Mouse (Mus musculus) cerebellum, adult 11-12 months (tissue): ENCODE measurements around the gene Notch1.

Experiments used
- DNase-seq: peaks from one replicate; pipeline ENCODE4 v3.0.0; 2022

Notch1 gene

DNA sequence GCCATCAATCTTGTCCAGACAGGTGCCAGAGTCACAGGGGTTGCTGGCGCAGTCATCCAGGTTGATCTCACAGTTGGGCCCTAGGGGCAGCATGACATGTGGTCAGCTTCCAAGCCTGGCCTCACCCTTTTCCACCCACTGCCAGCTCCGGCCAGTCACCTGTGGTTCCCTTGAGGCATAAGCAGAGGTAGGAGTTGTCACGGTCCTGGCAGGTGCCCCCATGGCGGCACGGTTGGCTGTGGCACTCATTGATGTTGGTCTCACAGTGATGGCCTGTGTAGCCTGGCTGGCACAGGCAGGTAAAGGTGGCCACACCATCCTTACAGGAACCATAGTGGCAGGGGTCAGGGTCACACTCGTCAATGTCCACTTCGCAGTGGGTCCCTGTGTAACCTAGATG is 38.6 kb downstream of the Notch1 start:
- no peak for DNase-seq

DNA sequence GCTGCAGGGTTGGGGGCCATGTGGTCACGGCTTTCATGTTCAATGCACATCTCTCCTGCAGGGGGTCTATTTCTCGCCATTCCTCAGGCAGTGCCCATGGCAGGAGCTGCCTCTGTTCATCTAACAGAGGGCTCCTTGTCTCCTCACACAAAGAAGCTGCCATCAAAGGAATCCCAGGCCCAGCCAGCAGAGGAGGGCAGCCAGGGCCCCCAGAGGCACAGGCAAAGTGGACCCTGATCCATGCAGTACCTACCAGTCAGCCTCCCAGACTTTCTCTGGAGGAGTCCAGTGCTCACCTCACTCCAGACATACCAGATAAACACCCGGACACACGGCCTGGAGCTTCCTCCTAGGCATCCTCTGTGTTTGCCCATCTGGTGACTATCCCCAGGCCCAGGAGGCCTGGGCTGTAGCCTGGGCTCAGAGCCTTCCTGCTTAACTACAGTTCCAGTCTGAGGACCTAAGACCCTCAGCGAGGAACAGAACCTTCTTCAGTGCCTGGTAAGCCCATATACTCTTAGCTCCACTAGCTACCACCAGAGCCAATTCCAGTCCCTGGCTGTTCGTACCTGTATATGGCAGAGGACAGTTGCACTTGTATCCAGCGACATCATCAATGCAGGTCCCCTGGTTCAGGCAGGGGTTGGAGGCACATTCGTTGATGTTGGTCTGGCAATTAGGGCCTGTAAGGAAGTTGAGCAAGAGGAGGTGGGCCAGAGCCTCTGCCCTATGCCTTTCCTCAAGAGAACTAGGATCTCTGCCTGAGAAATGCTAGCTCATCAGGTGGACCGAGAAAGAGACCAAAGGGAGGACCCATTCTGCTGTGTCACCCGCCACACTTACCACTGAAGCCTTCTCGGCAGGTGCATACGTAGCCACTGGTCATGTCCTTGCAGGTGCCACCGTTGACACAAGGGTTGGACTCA is 40.7 kb downstream of the Notch1 start:
- no peak for DNase-seq

DNA sequence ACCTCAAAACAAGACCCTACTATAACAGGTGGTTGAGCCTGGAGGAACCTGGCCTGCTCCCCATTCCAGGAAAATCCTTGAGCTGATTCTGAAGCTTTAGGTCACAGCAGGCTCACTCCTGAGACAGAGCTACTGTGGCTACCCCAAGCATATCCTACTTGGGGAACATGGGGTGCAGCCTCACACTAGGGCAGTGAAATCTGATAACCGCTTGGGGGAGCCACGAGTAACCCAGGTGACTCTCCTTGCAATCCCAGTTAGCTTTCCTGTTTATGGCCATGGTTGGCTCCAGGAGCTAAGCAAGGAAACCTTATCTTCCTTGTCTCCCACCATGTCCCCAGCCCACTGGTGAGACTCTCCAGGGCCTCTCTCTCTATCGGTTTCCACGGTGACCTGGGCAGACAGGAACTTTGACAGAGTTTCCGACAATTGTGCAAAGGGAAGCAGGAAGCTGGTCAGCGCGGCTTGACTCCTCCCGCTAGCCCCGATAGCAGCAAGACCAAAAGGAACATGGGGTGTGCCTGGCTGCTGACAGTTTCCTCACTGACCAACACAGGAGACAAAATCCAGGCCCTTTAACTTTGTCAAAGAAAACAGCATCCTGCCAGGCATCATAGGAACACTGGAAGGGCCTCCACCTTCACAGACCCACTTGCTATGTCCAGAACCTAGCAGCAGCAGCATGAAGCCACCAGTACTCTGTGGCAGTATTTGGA is 41.5 kb downstream of the Notch1 start:
- no peak for DNase-seq

DNA sequence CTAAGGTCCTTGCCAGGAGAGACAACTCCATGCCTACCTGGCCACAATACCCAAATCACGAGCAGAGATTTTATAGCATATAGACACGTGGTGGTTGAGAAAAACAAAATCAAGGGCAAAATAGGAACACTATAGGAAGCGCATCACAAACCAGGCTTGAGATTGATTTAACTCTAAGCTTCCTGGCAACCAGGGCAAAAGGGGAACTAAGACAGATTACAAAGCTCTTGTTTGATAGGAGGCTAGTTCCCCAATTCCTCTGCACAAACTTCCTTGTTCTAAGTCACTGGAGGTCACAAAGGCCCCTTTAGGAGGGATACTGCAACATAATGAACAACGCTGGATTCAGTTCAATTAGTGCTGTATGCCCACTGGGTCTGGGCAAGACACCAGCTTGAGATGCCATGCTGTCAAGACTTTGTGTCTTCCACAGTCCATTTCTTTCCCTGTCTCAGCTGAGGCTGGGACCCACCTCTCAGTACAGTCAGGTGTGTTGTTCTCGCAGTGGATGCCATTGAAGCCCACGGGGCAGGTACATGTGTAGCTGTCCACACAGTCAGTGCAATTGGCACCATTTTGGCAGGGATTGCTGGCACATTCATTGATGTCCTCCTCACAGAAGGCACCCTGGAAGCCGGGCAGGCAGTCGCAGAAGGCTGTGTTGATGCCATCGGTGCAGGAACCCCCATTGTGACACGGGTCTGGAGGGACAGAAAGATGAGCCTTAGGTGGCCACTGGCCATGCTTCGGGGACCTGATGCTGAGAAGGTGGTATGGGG is 44.0 kb downstream of the Notch1 start:
- peak; percentile 51 for DNase-seq

DNA sequence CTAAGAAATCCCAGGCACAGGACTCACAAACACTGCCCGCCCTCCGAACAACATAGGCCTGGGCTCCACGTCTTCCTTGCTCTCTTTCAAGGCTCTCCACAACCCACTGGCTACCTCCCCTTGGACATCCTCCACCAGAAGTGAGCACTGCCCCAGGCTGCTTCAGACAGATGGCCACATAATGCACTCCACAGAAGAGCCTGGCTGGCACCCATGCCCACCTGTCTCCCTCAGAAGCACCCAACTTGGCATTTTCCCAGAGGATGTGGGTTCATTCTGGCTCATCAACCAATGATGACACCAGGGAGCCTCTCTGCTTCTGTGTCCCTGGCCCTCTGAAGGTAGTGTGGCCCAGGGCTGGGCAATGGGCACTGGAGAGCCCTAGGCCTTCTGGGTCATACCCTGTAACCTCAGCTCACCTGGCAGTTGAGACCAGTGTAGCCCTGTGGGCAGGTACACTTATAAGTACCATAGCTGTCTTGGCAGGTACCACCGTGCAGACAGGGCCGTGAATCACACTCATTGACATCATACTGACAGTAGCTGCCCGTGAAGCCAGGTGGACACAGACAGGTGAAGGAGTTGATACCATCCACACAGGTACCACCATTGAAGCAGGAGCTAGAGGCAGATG is 44.7 kb downstream of the Notch1 start:
- peak; percentile 22 for DNase-seq

DNA sequence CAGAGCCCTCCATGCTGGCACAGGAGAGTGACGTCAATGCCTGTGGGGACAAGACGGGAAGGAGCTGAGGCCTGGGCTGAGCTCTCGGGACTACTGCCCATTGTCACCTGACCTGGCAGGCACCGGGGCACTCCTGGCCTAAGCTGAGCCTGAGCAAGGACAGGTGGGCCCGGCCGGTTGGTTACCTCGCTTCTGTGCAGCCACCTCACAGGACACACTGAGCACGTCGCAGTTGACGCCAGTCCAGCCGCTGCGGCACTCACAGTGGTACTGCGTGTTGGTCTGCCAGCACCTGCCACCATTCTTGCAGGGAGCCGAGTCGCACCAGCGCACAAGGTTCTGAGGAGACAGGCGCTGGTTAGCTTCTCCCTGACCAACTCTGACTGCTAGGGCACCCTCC is 45.5 kb downstream of the Notch1 start:
- peak; percentile 15 for DNase-seq

DNA sequence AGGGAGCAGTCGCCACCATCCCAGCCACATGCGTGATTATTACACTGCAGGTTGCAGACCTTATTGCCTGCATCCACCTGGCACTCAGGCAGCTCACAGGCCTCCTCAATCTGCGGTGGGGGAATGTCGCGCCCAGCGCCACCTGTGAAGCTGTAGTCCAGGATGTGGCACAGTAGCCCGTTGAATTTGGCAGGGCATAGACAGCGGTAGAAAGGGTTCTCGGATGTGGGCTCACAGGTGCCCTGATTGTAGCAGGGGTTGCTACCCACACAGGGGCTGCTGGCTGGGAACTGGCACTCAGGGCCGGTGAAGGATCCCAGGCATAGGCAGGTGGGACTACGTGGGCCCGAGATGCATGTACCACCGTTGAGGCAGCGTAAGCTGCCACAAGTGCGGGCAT is 48.1 kb downstream of the Notch1 start:
- no peak for DNase-seq

DNA sequence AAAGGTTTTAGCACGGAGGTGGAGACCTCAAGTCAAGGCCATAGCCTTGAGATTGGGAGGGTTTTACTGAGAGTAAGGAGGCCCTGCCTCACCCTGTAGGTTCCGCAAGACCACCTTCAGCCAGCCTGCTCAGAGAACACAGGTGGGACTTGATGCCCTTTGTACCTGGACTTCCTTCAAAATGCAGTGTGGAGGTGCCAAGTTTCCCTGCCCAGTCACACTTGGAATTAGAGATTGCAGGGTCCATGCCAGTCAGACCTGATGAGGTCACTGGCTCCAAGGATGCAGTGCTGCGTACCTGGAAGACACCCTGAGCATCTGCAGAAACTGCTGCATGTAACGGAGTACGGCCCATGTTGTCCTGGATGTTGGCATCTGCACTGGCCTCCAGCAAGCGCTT is 53.1 kb downstream of the Notch1 start:
- DNase-seq, result no peak

DNA sequence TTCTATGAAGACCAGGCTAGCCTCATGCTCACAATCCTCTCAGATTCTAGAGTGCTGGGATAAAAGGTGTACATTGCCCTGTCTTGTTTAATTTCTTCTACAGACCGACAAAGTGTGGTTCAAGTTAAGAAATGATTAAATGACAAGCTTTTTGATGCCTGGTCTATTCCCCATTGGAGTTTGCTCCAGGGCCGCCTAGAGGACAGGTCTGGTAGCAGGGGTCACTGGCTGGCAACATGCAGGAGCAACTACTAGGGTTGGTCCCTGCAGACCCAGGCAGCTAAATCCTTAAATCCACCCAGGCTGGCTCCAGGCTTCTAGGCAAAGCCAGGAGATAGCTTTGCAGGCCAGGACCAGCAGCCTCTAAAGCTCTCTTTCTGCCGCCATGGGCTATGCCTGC is 53.5 kb downstream of the Notch1 start:
- DNase-seq, result no peak

DNA sequence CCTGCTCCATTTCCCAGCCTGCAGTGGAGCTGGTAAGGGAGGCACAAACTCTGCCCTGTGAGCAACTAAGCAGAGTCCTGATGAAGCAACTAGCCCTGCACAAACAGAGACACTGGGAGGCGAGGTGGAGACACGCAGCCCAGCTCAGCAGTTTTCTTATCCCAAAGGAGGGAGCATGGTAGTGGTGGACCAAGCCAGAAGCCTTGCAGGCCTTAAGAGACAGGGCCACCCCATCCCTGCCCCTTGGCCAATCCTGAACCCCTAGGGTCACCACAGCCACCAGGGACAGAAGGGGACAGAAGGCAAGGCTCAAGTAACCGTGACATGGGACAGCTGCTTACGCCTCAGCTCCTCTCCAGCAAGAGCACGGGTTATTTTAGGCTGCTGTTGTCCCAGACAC is 54.8 kb downstream of the Notch1 start:
- DNase-seq, result no peak

DNA sequence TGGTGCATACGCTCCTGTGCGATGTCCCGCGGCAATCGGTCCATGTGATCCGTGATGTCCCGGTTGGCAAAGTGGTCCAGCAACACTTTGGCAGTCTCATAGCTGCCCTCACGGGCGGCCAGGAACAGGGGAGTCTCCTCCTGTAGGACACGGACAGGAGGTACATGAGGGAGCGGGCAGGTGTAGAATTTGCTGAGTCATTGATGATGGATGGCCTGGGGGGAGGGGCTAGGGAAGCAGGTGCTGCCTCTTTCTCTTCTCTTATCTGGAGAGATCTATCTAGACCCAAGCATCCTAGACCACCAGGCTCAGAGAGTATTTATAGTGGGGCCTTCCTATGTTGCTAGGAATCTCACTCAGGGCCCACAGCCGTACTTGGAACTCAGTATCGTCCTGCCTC is 55.6 kb downstream of the Notch1 start:
- no peak for DNase-seq

DNA sequence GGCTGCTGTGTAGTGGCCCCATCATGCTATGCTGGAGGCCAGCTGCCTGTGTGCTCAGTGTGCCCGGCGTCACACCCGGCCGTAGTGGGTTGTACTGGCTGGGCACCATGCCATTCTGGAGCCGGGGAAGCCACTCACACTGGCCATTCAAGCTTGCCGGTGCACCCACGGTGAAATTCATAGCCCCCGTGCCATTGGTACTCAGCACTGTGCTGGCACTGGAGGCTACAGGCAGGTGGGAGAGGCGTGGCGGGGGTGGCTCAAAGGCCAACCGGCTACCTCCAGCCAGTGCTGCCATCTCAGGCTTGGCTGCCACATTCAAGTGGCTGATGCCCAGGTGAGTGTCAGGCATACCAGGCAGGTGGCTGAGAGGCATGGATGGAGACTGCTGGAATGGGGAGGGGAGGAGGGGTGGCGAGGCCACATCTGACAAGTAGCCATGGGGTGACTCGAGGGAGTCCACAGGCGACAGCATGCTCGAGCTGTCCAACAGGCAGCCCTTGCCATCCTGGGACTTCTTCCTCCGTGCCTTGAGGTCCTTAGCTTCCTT is 56.3 kb downstream of the Notch1 start:
- no peak for DNase-seq

DNA sequence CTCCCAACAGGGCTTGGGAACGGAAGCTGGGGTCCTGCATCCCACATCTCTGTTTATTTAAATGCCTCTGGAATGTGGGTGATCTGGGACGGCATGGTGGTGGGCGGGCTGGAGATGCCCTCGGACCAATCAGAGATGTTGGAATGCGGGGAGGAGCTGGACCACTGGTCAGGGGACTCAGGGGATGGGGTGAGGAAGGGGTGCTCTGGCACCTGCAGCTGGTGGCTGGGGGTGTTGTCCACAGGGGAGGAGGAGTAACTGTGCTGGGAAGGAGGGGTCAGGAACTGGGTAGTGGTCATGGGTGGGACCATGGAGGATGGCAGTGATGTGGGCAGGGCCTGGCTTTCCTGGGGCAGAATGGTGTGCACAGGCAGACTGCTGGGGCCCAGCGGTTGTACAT is 57.0 kb downstream of the Notch1 start:
- DNase-seq, result no peak

DNA sequence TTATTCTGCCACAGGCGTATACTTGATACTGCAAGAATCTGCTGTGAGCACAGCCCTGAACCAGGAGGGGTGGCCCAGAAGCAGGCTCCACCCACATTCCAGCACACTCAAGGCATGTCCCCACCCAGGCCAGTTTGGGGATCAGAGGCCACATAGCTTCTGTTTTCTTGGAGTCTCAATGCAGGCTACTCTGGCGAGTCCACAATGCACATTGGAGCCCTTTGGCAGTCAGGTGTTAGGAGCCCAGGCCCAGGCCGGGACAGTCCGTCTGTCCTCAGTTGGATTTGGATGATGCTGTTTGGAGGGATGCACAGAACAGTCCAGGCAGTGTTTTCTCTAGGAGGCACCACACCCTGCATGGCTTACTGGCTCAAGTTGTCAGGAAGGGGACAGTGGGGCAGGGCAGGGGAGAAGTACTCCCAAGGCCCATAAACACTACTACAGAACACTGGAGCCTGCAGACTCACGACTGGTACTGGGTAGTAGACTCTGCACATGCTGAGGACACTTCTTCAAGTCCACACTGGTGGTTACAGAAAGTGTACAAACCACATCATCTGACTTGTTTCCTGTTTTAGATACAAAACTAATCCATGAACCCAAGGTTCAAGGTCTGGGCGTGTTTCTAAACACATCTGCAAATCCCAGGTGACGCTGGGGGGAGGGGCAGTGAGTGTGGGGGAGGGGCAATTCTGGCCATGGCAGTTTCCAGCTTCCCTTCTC is 57.9 kb downstream of the Notch1 start:
- DNase-seq, result no peak

DNA sequence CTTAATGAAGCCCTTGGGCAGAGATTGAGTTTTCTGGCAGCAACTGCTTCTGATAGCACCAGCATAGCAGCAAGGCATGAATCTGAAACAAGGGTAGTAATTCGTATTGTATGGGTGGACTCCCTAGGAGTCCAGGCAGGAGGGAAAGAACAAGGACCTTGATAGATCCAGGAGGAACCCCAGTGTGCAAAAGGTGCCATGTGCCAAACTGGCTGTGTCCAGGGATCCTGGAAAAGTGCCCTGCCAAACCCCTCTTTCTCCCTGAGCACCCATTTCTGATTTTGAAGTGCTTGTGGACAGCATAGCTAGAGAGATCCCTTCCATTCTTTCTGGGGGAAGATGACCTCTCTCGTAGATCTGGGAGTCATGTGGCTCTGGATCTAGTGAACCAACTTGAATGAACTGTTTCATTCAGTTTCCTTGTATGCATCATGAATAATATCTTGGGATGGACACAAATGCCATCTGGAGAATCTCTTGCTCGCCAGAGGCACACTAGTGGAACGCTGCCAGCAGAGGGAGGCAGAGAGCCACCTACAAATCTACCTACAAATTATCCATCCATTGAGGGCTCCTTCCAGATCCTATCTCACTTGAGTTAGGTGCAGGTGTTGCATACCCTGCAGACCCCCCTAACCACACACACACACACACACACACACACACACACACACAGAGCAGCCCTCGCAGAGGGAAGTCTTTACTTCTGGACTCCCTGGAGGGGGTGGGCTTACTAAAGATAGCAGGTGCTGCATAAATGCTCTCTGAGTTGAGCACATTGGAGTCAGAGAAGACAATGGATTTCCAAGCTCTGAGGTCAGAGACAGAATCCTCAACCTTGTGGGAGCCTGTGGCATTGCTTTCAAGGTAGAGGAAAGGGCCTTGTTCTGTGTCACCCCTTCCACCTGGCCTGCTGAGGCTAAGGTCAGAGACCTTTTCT is 67.1 kb downstream of the Notch1 start:
- DNase-seq, result peak; percentile 75

DNA sequence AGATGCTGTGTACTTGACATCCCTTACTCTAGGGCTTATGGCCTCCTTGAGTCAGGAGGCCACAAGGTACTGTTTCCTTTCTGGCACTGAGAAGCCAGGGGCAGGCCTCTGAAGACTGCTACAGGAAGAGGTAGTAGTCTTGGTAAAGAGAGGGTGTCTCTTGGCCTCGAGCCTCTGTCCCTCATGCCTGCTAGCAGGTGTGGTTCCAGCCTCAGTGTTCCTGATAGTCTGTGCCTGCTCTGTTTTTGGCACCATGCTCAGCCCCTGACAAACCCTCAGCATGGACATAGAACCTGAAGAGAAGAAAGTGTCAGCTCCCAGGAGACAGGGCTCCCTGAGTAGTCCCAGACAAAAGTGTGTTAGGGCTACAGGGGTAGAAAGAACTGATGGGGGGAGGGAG is 69.0 kb downstream of the Notch1 start:
- peak; percentile 54 for DNase-seq

DNA sequence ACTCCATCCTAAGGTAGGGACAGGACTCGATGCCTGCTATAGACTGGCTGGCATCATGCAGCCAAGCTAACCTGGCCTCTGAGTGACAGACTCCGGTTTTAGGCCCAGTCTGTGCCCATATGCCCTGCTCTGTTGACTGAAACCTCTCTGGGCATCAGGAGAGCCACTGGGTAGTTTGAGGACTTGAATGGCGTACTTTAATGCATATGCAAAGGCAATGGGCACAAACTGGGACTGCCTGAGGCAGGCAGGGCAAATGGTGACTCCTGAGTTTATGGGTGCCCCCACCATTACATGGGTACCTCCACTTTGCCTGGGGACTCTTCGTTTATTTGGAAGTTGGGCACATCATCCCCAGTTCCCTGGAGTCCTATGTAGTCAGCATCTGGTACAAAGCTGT is 69.8 kb downstream of the Notch1 start:
- peak; percentile 55 for DNase-seq

DNA sequence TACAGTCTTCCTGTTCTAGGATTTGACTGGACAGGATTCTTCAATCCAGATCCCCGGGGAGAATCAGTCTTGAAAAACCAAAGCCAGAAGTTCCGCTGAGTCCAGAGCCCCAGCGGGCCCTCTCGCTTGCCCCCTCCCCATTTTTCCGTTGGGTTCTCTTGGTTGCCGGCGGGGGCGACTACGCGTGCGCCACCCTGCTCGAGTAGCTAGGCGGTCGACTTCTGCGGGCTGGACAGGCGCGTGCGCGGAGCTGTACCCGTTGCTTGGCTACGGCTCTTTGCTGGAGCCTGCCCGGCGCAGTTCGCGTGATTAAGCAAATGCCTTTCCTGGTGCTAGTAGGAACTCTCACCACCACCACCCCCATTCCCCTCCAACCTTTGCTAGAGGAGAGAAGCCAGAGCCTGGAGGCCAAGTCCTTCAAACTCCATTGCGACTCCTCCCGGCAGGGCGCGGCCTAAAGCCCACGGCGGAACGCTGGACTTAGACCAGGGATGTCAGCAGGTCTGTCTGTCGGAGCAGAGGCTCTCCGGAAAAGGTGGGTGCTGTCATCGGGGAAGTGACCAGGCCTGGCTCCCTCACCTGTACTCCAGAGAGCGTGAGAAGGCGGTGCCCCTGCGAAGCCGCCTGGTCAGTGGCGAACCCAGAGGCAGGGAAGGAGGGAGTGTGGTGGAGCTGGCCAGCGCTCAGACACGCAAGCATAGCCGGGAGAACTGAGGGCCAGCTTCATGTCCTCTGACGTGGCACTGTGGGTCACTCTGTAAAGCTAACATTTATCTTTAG is 70.6 kb downstream of the Notch1 start:
- DNase-seq, result peak; percentile 95

DNA sequence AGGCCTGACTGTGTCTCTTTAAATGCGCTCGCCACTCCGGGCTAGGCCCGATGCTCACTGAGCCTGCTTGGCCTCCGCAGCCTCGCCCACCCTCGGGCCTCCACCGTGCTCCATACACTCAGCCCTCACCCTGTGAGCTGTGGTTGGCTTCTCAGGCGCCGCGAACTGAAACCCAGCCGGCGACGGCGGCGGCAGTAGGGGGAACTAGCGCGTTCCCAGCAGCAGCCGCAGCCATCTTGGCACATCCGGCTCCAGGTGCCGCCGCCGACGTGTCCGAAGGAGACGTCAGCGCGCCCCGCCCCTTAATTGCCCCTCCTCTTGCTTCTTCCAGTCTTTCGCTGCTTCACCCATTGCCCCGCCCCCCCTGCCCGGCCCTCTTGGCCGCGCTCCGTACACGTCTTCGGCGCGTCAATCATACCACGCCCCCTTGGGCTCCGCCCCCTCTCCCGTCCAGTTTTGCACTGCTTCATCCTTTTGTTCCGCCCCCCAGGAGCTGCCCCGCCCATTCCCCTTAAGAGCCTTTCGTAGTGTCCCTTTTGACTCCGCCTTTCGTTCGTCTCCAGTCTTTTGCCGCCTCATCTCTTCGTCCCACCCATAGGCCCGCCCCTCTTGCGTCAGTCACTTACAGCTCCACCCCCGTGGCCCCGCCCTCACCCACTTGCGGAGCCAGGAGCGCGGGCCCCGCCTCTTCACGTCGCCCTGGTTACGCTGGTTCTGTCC is 71.4 kb downstream of the Notch1 start, which contains the start of gene Sec16a:
Sec16a (minus strand) TSS at position 271 of the 720 bp plus-strand sequence.
- DNase-seq, result peak; percentile 100
